Mouse (Mus musculus): ENCODE data around the gene Ctss.
"Not testable (repeated sequence)": the region's sequence is repeated elsewhere in the genome, so short reads cannot be mapped to it uniquely, and the experiment has no call there.

Gene Ctss

DNA sequence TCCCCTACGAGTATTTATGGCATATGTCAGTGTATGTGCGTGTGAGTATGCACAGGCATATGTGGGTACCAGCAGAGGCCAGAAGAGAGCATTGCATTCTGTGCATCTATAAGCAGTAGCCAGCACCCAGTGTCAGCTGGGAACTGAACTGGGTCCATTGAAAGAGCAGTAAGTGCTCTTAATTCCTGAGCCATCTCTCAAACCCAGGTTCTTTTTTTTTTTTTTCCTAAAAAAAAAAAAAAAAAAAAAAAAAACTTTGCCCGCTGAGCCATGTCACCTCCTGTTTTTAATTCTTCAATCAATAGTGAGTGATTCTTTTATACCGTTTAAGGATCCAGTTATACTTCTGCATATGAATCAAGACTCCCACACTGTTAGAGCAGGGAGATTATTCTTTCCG, 6.8 kb downstream of the Ctss start:
- DNase-seq (ENCODE audit: extremely low read depth, low read depth): no peak

DNA sequence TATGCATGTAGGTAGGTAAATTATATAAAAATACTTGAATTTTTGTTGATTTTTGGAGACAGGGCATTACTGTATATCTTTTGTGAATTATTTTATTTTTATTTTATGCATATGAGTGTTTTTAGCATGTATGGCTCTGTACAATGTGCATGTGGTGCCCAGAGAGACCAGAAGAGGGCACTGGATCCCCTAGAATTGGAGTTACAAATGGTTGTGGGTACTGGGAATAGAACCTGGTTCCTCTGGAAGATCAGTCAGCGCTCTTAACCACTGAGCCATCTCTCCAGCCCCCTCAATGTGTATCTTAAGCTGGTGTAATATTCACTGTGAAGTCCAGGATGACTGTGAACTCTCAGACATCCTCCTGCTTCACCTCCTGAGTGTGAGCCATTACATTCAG, 8.3 kb downstream of the Ctss start:
- DNase-seq (ENCODE audit: extremely low read depth, low read depth): no peak

DNA sequence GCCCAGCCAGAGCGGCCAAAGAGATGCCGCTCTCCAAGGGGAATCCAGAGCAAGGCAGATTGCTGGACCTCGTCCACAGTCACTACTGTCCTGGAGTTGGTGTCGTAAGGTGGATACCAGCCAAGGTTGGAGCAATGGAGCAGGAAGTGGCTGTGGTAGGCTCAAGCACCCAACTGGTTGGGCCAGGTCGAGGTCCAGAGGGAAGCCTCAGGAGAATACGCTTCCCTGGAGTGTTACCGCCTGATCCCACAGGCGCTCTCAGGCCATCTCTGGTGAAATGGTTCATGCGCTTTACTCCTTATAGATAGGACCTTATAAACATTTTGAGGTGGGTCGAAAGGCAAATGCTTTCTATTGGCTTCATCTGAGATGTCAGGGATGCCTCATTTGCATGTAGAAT, 12.3 kb downstream of the Ctss start:
- DNase-seq (ENCODE audit: extremely low read depth, low read depth): no peak

DNA sequence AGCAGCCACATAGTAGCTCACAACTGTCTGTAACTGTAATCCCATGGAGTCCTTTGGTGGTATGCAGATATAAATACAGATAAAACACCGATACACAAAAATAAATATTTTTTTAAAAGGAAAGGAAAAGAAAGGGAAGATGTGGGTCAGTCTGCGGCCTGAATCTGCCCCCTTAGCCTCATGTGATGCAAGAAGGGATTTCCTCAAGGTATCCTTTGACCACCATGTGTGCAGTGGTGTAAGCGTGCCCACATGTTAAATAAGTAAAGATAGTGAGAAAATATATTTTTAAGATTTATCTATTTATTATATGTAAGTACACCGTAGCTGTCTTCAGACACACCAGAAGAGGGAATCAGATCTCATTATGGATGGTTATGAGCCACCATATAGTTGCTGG, 13.3 kb downstream of the Ctss start:
- no peak for DNase-seq (ENCODE audit: extremely low read depth, low read depth)

- not testable (repeated sequence) for DNase-seq (ENCODE audit: extremely low read depth, low read depth)
Observed at GRCm38 (mm10) chr3:95541186-95541585, 14.6 kb downstream of the Ctss start.

- DNase-seq (ENCODE audit: extremely low read depth, low read depth): no peak
Observed at GRCm38 (mm10) chr3:95542171-95542570, 15.6 kb downstream of the Ctss start.

GRCm38 (mm10) chr3:95542981-95543380, 16.4 kb downstream of the Ctss start:
- DNase-seq (ENCODE audit: extremely low read depth, low read depth): no peak

DNA sequence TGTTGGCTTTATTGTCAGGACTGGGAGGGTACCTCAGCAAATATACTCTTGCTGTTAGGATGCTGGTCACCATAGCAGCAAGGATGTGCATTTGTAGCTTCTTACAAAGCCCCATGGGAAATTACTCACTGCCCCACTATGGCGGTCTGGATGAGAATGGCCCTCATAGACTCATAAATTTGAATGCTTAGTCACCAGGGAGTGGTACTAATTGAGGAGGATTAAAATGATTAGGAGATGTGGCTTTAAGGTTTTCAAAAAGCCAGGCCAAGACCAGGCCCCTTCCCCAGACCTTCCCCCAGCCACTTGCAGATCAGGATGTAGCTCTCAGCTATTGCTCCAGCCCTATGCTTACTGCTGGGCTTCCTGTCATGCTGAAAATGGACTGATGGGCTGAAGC, 23.6 kb downstream of the Ctss start:
- DNase-seq (ENCODE audit: extremely low read depth, low read depth): no peak

GRCm38 (mm10) chr3:95553986-95554385, 27.4 kb downstream of the Ctss start:
- no peak for DNase-seq (ENCODE audit: extremely low read depth, low read depth)

DNA sequence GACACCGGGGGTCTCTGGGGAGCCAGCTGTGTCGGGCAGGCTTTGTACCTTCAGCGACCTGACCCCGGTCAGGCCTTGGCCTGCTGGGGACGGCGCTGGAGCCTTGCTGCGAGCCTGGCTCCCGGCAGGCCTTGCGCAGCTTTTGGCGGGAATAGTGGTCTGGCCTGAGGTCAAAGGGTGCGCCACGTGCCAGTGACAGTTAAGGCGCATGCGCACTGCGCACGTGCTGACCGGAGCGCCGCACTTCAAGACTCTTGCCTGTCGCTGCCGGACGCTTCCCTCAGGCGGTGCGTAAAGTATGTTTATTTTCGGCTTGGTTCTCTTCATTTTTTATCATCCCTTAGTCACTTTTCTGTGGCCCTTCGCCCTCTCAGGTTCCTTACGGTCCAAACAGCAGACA, 32.9 kb downstream of the Ctss start, which contains the start of gene Hormad1:
TSS of gene Hormad1 (plus strand) at position 241 of the 400 bp plus-strand sequence.
- no peak for DNase-seq (ENCODE audit: extremely low read depth, low read depth)

- no peak for DNase-seq (ENCODE audit: extremely low read depth, low read depth)
Observed at GRCm38 (mm10) chr3:95560738-95561137, 34.2 kb downstream of the Ctss start.

- DNase-seq (ENCODE audit: extremely low read depth, low read depth): no peak
Observed at GRCm38 (mm10) chr3:95561826-95562225, 35.2 kb downstream of the Ctss start.

GRCm38 (mm10) chr3:95569585-95569984, 43.0 kb downstream of the Ctss start:
- no peak for DNase-seq (ENCODE audit: extremely low read depth, low read depth)

GRCm38 (mm10) chr3:95587754-95588603, 61.4 kb downstream of the Ctss start:
- no peak for DNase-seq (ENCODE audit: extremely low read depth, low read depth)

DNA sequence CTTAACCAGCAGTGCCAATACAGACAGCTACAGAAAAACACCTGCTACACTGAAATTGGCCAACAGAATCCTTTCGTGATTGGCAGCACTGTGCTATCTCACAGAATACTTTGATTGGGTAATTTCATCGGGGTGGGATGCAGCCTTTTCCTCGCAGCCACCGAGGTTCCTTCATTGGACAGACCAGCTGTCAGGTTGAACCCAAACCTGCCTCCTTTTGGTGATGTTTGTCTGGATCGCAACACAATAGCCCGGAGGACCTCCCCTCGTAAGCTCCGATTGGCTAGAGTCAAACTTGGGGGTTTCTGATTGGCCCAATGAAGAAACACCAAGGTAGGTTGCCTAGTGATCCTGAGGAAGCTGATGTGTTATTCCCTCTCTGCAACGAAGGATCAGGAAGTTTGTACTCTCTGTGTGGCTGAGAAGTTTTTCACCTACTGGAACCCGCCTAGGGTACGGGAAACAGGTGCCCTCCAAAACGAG, 62.1 kb downstream of the Ctss start, which contains the start of gene Golph3l:
TSS of gene Golph3l (plus strand) at position 331 of the 483 bp plus-strand sequence.
- peak; percentile 100 for DNase-seq (ENCODE audit: extremely low read depth, low read depth)

DNA sequence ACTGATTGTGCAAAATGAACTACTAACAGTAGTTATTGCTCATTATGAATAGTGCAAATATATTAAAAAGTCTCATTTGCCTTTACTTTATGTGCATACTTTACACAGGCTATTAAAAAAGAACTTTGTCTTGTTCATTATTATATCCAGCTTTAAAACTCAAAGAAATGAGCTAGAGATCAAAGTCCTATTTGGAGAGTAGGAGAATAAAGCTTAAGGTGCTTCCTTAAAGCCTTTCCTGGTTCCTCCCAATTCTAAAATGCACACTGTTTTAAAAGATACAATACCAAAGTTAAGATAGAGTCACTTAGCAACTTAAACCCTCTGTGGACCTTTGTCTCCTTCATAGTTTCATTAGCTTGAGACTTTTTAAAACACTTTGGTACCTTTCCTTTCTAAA, 72.1 kb downstream of the Ctss start:
- no peak for DNase-seq (ENCODE audit: extremely low read depth, low read depth)

- DNase-seq (ENCODE audit: extremely low read depth, low read depth): no peak
Observed at GRCm38 (mm10) chr3:95601287-95601686, 74.7 kb downstream of the Ctss start.

Measured in MEL-GATA-1-ER (cell line).